8 mouse cellular contexts compared by ENCODE assay signal in genomic region chr3:34691703-34692393, GRCm38 (mm10). TPM values are rescaled to one million over a fixed set of nuclear protein-coding genes. Genes with fewer than 3 reads are reported as not detected.
A peak's percentile ranks its signal among the peaks of the same experiment; 100 is the strongest.
DNase-seq lines count a peak whose midpoint lies in the region; ATAC-seq lines count a peak whose summit lies in the region.

No protein-coding gene starts in this region.

- H3K36me3 ChIP-seq in hindbrain, embryonic 11.5 days (ENCODE audit: control insufficient read depth, insufficient read depth, low read length) = no peaks in the 10 kb centered on the region
- no peaks in the 10 kb centered on the region for H3K36me3 ChIP-seq in midbrain, embryonic 15.5 days (replicated peaks)

- no peak overlapping the region for H3K27ac ChIP-seq in hindbrain, embryonic 11.5 days (ENCODE audit: low read depth, low read length)
- peak overlapping the region; percentile 45 for H3K27ac ChIP-seq in midbrain, embryonic 15.5 days

- ATAC-seq in hindbrain, embryonic 11.5 days (ENCODE audit: low FRiP score) = peak; percentile 87
- peak; percentile 88 for ATAC-seq in midbrain, embryonic 15.5 days (replicated peaks)
- ATAC-seq in granulocyte monocyte progenitor cell, adult 5-6 weeks (replicated peaks; ENCODE audit: poor library complexity, severe bottlenecking) = no peak

- intact Hi-C loops in gastrocnemius, postnatal 14 days (cut with DNase I; ENCODE audit: low total_unique reads) = no loop called here

- H3K4me1 ChIP-seq in hindbrain, embryonic 11.5 days (replicated peaks; ENCODE audit: control insufficient read depth, insufficient read depth, low read length) = no peaks in the 10 kb centered on the region
- peaks cover 12% of the 10 kb centered on the region for H3K4me1 ChIP-seq in midbrain, embryonic 15.5 days

- peak; percentile 5 for DNase-seq in gastrocnemius, postnatal 14 days
- DNase-seq in gastrocnemius, adult 8-10 months (ENCODE audit: low spot score in 2 of 2) = no peak
- peak; percentile 7 for DNase-seq in ovary, postnatal 36 days (ENCODE audit: low spot score)
- no peak for DNase-seq in ovary, postnatal 14 days (ENCODE audit: low spot score)
- peak; percentile 77 for DNase-seq in hindbrain, embryonic 11.5 days (ENCODE audit: low spot score)
- DNase-seq in layer of hippocampus, adult 9-10 months (ENCODE audit: low spot score) = no peak

- peak overlapping the region; percentile 40; the same call in 1 of the 2 replicates for H3K9ac ChIP-seq in hindbrain, embryonic 11.5 days (ENCODE audit: low read depth, low read length)
- H3K9ac ChIP-seq in midbrain, embryonic 15.5 days = peak overlapping the region; percentile 20

- no peaks in the 10 kb centered on the region for H3K27me3 ChIP-seq in hindbrain, embryonic 11.5 days (ENCODE audit: control insufficient read depth, insufficient read depth, low read length)
- H3K27me3 ChIP-seq in midbrain, embryonic 15.5 days (replicated peaks) = no peaks in the 10 kb centered on the region

- no peaks in the 10 kb centered on the region for H3K9me3 ChIP-seq in hindbrain, embryonic 11.5 days (ENCODE audit: control insufficient read depth, low read length)
- H3K9me3 ChIP-seq in midbrain, embryonic 15.5 days = no peaks in the 10 kb centered on the region

- 0 out of 2 replicates have a peak overlapping the region, but pooled peaks have one; percentile 12 for H3K4me3 ChIP-seq in hindbrain, embryonic 11.5 days (ENCODE audit: low read depth, low read length)
- H3K4me3 ChIP-seq in midbrain, embryonic 15.5 days = peak overlapping the region; percentile 31

- WGBS in hindbrain, embryonic 11.5 days = 5% methylated on average over 20 of the region's 20 CpGs
- WGBS in midbrain, embryonic 15.5 days = 6% methylated on average over 20 of the region's 20 CpGs

- H3K4me2 ChIP-seq in hindbrain, embryonic 11.5 days (replicated peaks; ENCODE audit: low read depth, low read length) = peak overlapping the region; percentile 40
- peak overlapping the region; percentile 66 for H3K4me2 ChIP-seq in midbrain, embryonic 15.5 days

RNA-seq across cellular contexts. Expression of gene Sox2, which starts 41.6 kb away (rescaled TPM):
- under 1 TPM in 1 of 2 experiments, not detected in 1; 0.39 TPM for total RNA-seq in gastrocnemius, postnatal 14 days (2021)
- under 1 TPM in 1 of 4 experiments, not detected in 3; 0.13 TPM for total RNA-seq in gastrocnemius, adult 8-10 months (2022)
- polyA plus RNA-seq in hindbrain, embryonic 11.5 days (2014; fragmentation: Nextera tagmentation; extraction: Ambion mirVana) = 25.1 and 36.7 TPM in 2 replicates
- 20.7 and 23.2 TPM in 2 replicates for polyA plus RNA-seq in midbrain, embryonic 15.5 days (2015; fragmentation: Nextera tagmentation; extraction: Ambion mirVana)
- not detected in 2 replicates for total RNA-seq in granulocyte monocyte progenitor cell, adult 5-6 weeks (2014; fragmentation: Nextera tagmentation)
- total RNA-seq in granulocyte monocyte progenitor cell, adult 5-6 weeks (2017) = not detected in 2 replicates

Comparison
In these comparisons a context has a peak if more than half of its experiments do, and no peak if none do; other contexts are left out.
1. DNase-seq: peak in gastrocnemius, postnatal 14 days (single experiment), ovary, postnatal 36 days (single experiment) and hindbrain, embryonic 11.5 days (single experiment); none in gastrocnemius, adult 8-10 months (0 of 2), ovary, postnatal 14 days (single experiment) and layer of hippocampus, adult 9-10 months (single experiment).